Mouse (Mus musculus) stomach, postnatal 0 days (tissue): ENCODE measurements around the gene Sgcb. TPM values are rescaled to one million over a fixed set of nuclear protein-coding genes. Genes with fewer than 3 reads are reported as not detected.

Experiments
- ATAC-seq: fragments of 200-750 bp; cut with Nextera tagmentation; 2 replicates; pipeline ENCODE4 v1.8.0; 2017; ENCODE audit not compliant: low FRiP score, low TSS enrichment
- DNase-seq: peaks from one replicate; pipeline ENCODE4 v3.0.0-alpha.2; 2016; ENCODE audit warnings: low spot score
- H3K27ac ChIP-seq: fragments of 300-500 bp; sonication (generic); replicated peaks from 2 replicates; pipeline ENCODE4 v1.5.1; 2014; ENCODE audit warnings: mild to moderate bottlenecking, control low read depth
- H3K27me3 ChIP-seq: fragments of 300-500 bp; sonication (generic); 2 replicates; pipeline ENCODE4 v1.6.1; 2014; ENCODE audit warnings: low read length; ENCODE audit not compliant: control insufficient read depth, insufficient read depth
- H3K36me3 ChIP-seq: fragments of 300-500 bp; sonication (generic); 2 replicates; pipeline ENCODE4 v1.6.1; 2014; ENCODE audit warnings: low read length, mixed read lengths; ENCODE audit not compliant: control insufficient read depth, insufficient read depth
- H3K4me1 ChIP-seq: fragments of 300-500 bp; sonication (generic); replicated peaks from 2 replicates; pipeline ENCODE4 v1.6.1; 2014; ENCODE audit warnings: antibody characterized with exemption; ENCODE audit not compliant: control insufficient read depth, insufficient read depth
- H3K4me2 ChIP-seq: fragments of 300-500 bp; sonication (generic); replicated peaks from 2 replicates; pipeline ENCODE4 v1.6.1; 2014; ENCODE audit warnings: low read depth, mild to moderate bottlenecking, control low read depth, moderate library complexity
- H3K4me3 ChIP-seq: fragments of 300-500 bp; sonication (generic); 2 replicates; pipeline ENCODE4 v1.5.1; 2014; ENCODE audit warnings: low read depth, low read length, control low read depth
- H3K9ac ChIP-seq: fragments of 300-500 bp; sonication (generic); 2 replicates; pipeline ENCODE4 v1.6.1; 2014; ENCODE audit warnings: mild to moderate bottlenecking, low read length, control low read depth, mixed read lengths
- H3K9me3 ChIP-seq: fragments of 300-500 bp; sonication (generic); 2 replicates; pipeline ENCODE4 v1.6.1; 2016; ENCODE audit warnings: low read length; ENCODE audit not compliant: control insufficient read depth
- CTCF ChIP-seq: IDR thresholded peaks from 2 replicates; pipeline ENCODE4 v1.5.1; 2016; ENCODE audit warnings: antibody characterized with exemption, low read depth, mild to moderate bottlenecking, moderate library complexity
- EP300 ChIP-seq: optimal IDR thresholded peaks from 2 replicates; pipeline ENCODE3; 2016; ENCODE audit warnings: antibody characterized with exemption
- WGBS: fragments of 180-500 bp; shearing (Covaris S2); extraction: QIAGEN DNeasy Blood & Tissue Kit; methylation state at CpG from one replicate; pipeline ENCODE4 v1.1.7; 2014; 5-methylcytosine and 5-hydroxymethylcytosine counted together
- polyA plus RNA-seq: library from polyadenylated mRNA; unstranded; fragments of >200 nt; fragmentation: Nextera tagmentation; extraction: Ambion mirVana; gene quantifications from 2 replicates; pipeline ENCODE4 v1.2.1, GENCODE M21; 2015

Gene Sgcb
- polyA plus RNA-seq, 1 experiment from 2014 or later = 12.7 TPM

DNA sequence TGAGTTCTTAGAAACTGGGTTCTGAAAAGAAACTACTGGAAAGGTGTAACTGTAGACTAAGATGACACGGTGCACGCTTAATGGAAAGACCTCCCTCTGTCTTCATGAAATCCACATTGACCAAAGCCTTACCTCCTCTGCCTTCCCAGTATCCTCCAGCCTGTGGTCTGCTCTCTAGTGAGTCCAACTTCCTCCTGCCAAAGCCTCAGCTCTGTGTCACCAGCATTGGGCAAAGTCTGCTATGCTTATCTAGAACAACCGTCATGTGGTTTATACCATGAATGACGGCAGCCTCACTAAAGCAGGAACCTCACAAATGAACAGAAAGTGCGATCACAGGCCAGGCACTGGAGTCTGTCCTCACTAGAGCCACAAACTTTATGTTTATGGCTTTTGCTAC is 17.4 kb downstream of the Sgcb start:
- Histone ChIP-seq H3K4me3 (no peak overlapping the region), H3K9ac (no peak overlapping the region), H3K27ac (peak overlapping the region; percentile 53; the same call in 1 of the 2 replicates), H3K36me3 (peaks cover under 1% of the 10 kb centered on the region; the same call in 1 of the 2 replicates), H3K4me1 (no peaks in the 10 kb centered on the region), H3K27me3 (no peaks in the 10 kb centered on the region), H3K4me2 (no peak overlapping the region), H3K9me3 (no peaks in the 10 kb centered on the region)
- peak; percentile 97 for ATAC-seq
- TF ChIP-seq EP300 (no peak), CTCF (no peak)
- peak; percentile 76 for DNase-seq
- 61% methylated on average over 5 of the region's 5 CpGs for whole genome bisulfite sequencing

DNA sequence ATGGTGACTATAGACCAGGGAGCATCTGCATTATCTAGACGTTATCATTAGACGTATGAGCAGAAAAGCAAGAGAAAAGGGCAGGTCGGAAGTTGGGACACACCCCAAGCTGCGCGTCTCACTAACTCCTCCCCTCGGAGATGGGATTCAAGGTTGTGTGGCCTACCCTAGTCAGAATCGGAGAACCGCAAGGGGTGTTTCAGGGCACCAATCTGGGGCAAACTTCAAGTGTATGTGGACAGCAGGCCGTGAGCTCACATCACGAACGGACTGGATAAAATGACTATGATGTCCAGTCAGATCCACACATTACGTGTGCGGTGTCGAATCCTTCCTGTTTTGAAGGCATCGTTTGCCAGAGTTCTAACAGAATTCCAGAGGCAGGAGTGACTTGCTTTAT is 19.6 kb downstream of the Sgcb start:
- H3K9ac ChIP-seq = no peak overlapping the region
- no peaks in the 10 kb centered on the region for H3K27me3 ChIP-seq
- ATAC-seq (no peak), DNase-seq (no peak)
- TF ChIP-seq EP300 = no peak
- WGBS = 81% methylated on average over 15 of the region's 15 CpGs
- no peaks in the 10 kb centered on the region for H3K9me3 ChIP-seq
- no peaks in the 10 kb centered on the region for H3K36me3 ChIP-seq
- no peak overlapping the region for H3K4me3 ChIP-seq
- H3K4me2 ChIP-seq = no peak overlapping the region
- H3K27ac ChIP-seq = no peak overlapping the region
- no peaks in the 10 kb centered on the region for H3K4me1 ChIP-seq

DNA sequence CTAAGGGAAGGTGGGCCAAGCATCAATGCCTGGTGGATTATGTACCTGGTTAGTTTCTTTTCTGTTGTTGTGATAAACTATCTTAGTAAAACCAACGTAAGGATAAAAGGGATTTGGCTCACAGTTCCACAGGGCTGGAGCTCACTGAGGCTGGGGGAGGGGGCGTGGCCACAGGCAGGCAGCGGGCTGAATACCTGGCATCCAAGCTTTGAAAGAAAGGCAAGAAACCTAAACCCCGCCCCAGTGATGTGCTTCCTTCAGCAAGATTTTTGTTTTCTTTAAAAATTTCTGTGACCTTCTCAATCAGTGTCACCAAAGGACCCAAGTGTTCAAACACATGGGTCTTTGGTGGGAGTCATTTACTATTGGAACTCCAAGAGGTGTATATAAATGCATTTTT is 20.0 kb downstream of the Sgcb start:
- Histone ChIP-seq H3K4me3 (no peak overlapping the region), H3K4me2 (no peak overlapping the region), H3K9me3 (no peaks in the 10 kb centered on the region), H3K9ac (no peak overlapping the region), H3K27ac (no peak overlapping the region), H3K4me1 (no peaks in the 10 kb centered on the region), H3K27me3 (no peaks in the 10 kb centered on the region), H3K36me3 (no peaks in the 10 kb centered on the region)
- ATAC-seq (no peak), DNase-seq (no peak)
- TF ChIP-seq CTCF = no peak
- TF ChIP-seq EP300 = no peak
- 67% methylated on average over 4 of the region's 4 CpGs for WGBS

DNA sequence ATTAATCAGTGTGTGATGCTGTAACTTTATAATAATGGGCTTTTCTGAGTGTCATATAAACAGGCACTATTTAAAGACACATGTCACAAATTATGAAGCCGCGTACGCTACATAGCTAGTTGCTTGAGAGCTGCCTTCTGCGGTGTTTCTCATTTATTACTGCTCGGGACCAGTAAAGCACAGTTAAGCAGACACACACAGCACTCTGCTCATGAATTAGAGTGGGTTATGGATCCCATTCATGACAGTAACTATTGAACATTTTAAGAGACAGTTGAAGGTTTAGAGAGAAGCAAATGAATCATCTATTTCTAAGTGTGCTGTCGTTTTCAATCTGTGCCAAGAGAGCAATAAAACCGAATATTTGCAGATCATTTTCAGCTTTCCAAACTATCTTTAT is 20.7 kb downstream of the Sgcb start:
- no peak for TF ChIP-seq EP300
- TF ChIP-seq CTCF = no peak
- ATAC-seq = no peak
- H3K27me3 ChIP-seq = no peaks in the 10 kb centered on the region
- WGBS = 84% methylated on average over 7 of the region's 7 CpGs
- H3K9ac ChIP-seq = no peak overlapping the region
- H3K4me2 ChIP-seq = no peak overlapping the region
- no peaks in the 10 kb centered on the region for H3K36me3 ChIP-seq
- DNase-seq = no peak
- H3K4me1 ChIP-seq = no peaks in the 10 kb centered on the region
- no peak overlapping the region for H3K27ac ChIP-seq
- no peaks in the 10 kb centered on the region for H3K9me3 ChIP-seq
- no peak overlapping the region for H3K4me3 ChIP-seq

DNA sequence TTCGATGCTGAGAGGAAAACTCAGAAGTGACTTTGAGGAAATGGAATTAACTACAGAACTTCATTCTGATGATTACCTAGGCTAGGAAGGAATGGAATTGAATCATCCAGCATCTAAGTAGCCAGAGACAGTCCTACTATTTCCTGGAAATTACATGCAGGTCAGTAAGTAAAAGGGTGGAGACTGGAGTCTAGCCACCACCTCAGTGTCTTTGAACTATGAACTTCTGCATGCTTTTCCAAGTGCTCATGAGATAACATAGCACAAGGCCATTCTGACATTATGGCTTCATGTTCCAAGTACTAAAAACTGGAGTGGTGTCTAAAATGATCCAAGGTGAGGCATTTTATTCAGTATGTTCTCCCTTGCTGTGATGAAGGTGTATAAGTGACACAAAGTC is 22.1 kb downstream of the Sgcb start:
- Histone ChIP-seq H3K27me3 (no peaks in the 10 kb centered on the region), H3K9ac (no peak overlapping the region), H3K9me3 (no peaks in the 10 kb centered on the region), H3K27ac (no peak overlapping the region), H3K4me1 (no peaks in the 10 kb centered on the region), H3K36me3 (no peaks in the 10 kb centered on the region), H3K4me3 (no peak overlapping the region), H3K4me2 (no peak overlapping the region)
- WGBS = 66% methylated on average over 1 of the region's 1 CpGs
- DNase-seq (no peak), ATAC-seq (no peak)
- TF ChIP-seq EP300 = no peak
- TF ChIP-seq CTCF = no peak

DNA sequence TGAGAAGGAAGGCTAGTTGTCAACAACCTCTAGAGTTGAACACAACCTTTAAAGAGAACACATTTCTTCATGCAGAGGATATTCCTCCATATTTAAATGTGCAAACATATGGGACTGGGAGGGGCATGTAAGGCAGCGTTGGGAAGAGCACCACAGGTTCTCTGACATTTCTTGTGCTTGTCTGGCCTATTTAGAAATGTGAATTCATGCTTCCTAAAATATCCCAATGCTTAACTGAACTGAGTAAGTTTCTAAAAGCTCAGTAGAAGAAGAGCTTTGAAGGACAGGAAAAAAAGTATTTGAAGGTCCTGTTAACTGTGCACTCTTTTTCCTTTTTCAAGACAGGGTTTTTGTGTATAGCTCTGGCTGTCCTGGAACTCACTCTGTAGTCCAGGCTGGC is 28.6 kb downstream of the Sgcb start:
- Histone ChIP-seq H3K4me2 (no peak overlapping the region), H3K27ac (no peak overlapping the region), H3K27me3 (no peaks in the 10 kb centered on the region), H3K9ac (no peak overlapping the region), H3K9me3 (no peaks in the 10 kb centered on the region), H3K4me3 (no peak overlapping the region), H3K36me3 (no peaks in the 10 kb centered on the region), H3K4me1 (no peaks in the 10 kb centered on the region)
- no peak for DNase-seq
- TF ChIP-seq EP300 (no peak), CTCF (no peak)
- WGBS = 67% methylated on average over 1 of the region's 1 CpGs
- no peak for ATAC-seq
